Mouse (Mus musculus): ENCODE results near the gene Id2.
A peak's percentile ranks its signal among the peaks of the same experiment; 100 is the strongest.

Gene Id2

DNA sequence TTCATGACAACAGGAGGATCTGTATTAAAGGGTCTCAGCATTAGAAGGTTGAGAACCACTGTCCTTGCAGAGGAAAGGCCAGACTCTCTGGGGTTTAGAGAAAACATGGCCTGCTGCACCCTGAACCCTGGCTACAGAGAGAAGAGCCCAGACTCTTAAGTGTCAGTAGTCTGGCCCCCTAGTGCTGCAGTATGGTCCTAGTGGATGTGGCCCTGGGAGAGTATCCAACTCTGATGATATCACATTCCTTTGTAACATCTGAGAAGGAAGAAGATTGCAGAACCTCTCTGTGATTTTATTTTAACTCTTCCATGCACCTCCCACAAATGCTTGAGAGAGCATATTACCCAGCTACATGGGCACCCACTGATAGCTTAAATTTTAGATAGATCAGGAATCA lies 7.6 kb upstream of the Id2 start:
- no peak for DNase-seq

GRCm38 (mm10) chr12:25103911-25104310 lies 7.0 kb upstream of the Id2 start:
- DNase-seq: no peak

DNA sequence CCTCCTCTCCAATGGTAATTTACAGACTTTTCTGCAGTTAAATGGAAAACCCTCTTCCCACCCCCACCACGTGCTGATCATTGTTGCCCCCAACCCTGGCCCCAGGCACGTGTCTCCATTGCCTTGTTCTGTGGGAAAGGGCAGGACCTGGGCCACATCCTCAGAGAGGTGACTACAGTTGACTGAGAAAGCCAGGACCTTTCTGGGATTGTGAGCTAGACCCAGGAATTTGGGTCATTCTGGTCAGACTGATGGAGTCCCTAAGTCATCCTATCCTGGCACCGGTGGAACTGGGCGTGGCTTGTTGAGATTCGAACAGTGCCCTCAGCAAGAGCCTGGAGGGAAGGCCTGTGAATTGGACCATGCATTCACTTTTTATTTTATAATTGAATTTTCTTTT lies 4.4 kb upstream of the Id2 start:
- DNase-seq: no peak

GRCm38 (mm10) chr12:25100411-25101217 lies 3.7 kb upstream of the Id2 start:
- peak; percentile 68 for DNase-seq

GRCm38 (mm10) chr12:25099563-25100408 lies 2.8 kb upstream of the Id2 start:
- DNase-seq: no peak

GRCm38 (mm10) chr12:25099313-25099562 lies 2.3 kb upstream of the Id2 start:
- no peak for DNase-seq

- DNase-seq: peak; percentile 93
These were observed 1.8 kb upstream of the Id2 start for GRCm38 (mm10) chr12:25098561-25099312.

DNA sequence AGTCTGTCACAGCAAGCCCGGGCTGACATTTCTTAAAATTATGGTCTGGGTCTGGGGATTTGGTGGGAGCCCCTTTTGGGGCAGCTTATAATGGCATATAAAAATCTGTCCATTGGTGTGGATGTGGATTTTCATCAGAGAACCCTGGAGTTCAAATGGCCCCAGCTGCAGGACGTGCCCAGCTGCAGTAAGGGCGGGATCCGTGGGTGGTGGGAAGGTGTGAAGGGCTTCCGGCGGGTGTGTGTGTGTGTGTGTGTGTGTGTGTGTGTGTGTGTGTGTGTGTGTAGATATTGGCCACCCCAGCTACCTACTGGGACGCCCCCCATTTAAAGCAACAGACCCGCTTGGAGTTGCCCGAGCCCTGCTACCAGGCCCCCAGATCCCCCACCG lies 1.2 kb upstream of the Id2 start:
- DNase-seq: no peak

- peak; percentile 54 for DNase-seq
These were observed 545 bp upstream of the Id2 start for GRCm38 (mm10) chr12:25097210-25098160.

DNA sequence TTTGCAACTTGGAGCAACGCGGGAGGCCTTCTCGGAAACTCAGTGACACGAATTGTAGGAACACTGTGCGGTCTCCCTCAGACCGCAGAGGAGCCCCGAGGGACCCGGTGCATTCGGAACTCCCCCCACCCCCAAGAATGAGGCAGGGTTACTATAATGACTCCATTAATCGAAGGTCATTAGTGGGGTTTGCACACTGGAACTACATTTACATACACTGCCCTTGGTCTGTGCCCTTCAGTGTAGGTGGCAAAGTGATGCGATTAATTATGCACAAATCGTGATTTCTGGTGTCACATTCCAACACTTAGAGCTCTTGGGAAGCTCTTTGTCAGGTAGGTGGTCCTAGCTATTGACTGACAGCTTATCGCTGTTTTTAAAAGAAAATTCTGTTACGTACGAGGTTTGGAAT lies 294 bp downstream of the Id2 start:
- no peak for DNase-seq

GRCm38 (mm10) chr12:25095974-25096639 lies 833 bp downstream of the Id2 start:
- DNase-seq: peak; percentile 99

DNA sequence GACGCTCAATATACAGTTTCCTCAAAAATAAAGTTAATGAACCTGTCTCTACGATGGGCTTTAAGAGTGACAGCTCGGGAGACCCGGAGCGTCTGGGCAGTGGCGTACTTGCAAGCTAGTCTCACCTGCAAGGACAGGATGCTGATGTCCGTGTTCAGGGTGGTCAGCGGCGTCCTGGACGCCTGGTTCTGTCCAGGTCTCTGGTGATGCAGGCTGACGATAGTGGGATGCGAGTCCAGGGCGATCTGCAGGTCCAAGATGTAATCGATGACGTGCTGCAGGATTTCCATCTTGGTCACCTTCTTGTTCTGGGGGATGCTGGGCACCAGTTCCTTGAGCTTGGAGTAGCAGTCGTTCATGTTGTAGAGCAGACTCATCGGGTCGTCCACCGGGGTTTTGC lies 1.4 kb downstream of the Id2 start:
- DNase-seq: no peak

GRCm38 (mm10) chr12:25094621-25095521 lies 2.1 kb downstream of the Id2 start:
- DNase-seq: no peak

GRCm38 (mm10) chr12:25093241-25093774 lies 3.6 kb downstream of the Id2 start:
- no peak for DNase-seq

DNA sequence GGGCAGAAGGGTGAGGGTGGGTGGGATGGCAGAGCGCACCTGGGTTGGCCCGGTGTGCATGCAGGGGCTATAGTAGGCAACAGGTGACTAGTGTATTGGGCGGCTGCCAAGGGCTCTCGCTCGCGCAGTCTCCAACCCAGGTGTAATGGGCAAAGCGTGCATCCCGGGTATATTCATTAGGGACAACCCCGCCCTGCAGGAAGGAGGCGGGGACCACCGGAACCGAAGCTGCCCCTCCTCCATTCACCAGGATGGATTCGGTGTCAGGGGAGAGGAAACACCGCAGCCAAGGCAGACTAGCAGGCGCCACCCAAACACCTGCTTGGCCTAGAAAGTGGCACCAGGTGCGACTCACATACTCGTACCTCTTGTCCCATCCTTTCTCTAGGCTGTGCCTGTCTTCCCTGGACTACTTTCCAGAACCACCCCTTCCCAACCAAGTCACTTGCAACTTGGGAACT lies 4.2 kb downstream of the Id2 start:
- peak; percentile 44 for DNase-seq

- DNase-seq: peak; percentile 85
These were observed 4.8 kb downstream of the Id2 start for GRCm38 (mm10) chr12:25092027-25092704.

DNA sequence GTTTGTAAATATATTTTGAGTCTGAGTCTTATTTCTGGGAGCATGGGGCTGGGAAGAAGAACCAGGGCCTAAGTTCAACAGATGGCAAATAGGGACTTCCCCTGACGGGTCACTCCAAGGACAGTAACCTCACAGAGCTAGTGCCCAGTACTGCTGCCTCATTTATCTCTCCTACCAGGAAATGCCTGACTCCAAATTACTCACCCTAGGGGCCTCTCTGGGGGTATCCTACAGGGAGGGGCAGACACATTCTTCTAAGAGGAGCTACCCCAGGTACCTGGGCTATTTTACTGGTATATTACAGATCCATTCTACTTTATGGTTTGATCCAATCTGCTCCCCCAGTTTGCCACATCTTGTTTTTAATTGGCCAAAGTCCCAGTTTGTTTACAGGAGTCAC lies 7.5 kb downstream of the Id2 start:
- DNase-seq: no peak

DNA sequence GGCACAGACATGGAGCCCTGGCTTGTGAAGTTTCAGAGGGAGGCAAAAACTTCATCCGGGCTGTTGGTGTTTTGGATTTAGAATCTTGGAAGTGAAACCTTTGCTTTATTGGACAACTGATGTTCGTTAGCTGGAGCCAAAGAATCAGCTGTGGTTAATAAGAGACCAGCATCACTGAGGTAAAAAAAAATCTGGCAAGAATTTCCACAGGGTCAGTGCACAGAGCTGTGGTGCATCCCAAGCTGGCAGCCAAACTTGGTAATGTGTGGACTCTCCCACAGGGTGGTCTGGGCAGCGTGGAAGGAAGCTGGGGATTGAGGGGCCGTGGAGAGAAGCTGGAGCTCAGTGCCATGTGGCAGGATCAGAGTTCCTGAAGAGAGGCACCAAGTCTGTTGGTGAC lies 10.0 kb downstream of the Id2 start:
- no peak for DNase-seq

DNA sequence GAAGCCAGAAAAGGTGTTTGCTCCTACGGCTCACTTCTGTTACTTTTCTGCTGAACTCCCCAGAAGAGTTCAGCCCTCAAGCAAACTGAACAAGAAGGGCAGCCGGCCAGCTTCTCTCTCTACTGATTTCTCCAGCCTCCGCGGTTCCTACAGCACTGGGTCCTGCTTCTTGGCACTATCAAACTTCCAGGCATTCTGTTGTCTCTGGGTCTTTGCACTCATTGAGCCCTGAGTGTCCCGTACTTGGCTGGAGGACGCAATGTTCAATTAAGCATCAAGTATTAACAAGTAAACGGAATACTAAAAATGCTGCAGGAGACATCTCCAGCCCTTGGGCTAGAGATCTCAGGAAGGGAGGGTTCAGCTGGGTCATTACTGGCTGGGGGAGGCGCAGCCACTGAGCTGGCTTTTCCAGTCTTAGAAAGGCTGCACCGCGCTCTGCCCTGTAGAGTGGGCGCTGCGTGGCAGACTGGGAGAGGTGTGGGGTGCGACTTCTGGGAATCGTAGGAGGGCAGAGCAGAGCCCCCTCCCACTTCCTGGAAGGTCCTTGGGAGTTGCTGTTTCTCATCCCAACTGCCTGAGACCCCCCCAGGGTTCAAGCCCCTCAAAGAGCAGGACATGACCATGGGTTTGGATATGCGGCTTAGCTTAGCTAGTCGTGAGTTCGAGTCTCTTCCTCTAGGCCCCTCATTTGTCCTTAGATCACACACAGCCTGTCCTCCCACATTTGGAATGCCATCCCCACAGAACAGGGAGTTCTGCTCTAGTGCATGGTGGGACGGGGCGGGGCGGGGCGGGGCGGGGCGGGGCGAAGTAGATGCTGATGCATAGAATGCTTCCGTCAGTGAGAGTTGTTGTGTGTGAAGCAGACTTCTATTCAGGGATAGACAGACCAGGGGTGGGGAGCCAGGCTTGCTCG lies 13.4 kb downstream of the Id2 start:
- DNase-seq: no peak
